Mouse (Mus musculus) limb, embryonic 14.5 days (tissue): ENCODE data around the gene N4bp1. TPM values are rescaled to one million over a fixed set of nuclear protein-coding genes. Genes with fewer than 3 reads are reported as not detected.

ENCODE experiments used
- ATAC-seq: fragments of 200-750 bp; cut with Nextera tagmentation; 2 replicates; pipeline ENCODE4 v1.8.0; 2017; ENCODE audit warnings: low read depth, moderate number of reproducible peaks, moderate TSS enrichment; ENCODE audit not compliant: low FRiP score
- DNase-seq: peaks from one replicate; pipeline ENCODE4 v3.0.0-alpha.2; 2015; ENCODE audit warnings: low spot score
- H3K27ac ChIP-seq: fragments of 300-500 bp; sonication (generic); replicated peaks from 2 replicates; pipeline ENCODE4 v1.5.1; 2014; ENCODE audit warnings: low read depth, mild to moderate bottlenecking, low read length, moderate library complexity, mixed read lengths
- H3K27me3 ChIP-seq: fragments of 300-500 bp; sonication (generic); 2 replicates; pipeline ENCODE4 v1.6.1; 2014; ENCODE audit warnings: low read length, mixed read lengths; ENCODE audit not compliant: control insufficient read depth, insufficient read depth
- H3K36me3 ChIP-seq: fragments of 300-500 bp; sonication (generic); 2 replicates; pipeline ENCODE4 v1.6.1; 2014; ENCODE audit warnings: mild to moderate bottlenecking, low read length, moderate library complexity, mixed read lengths; ENCODE audit not compliant: control insufficient read depth, insufficient read depth
- H3K4me1 ChIP-seq: fragments of 300-500 bp; sonication (generic); 2 replicates; pipeline ENCODE4 v1.6.1; 2014; ENCODE audit warnings: antibody characterized with exemption, low read length, mixed read lengths; ENCODE audit not compliant: control insufficient read depth, insufficient read depth
- H3K4me2 ChIP-seq: fragments of 300-500 bp; sonication (generic); replicated peaks from 2 replicates; pipeline ENCODE4 v1.6.1; 2014; ENCODE audit warnings: low read depth, mild to moderate bottlenecking, low read length, moderate library complexity; ENCODE audit not compliant: severe bottlenecking
- H3K4me3 ChIP-seq: fragments of 300-500 bp; sonication (generic); replicated peaks from 2 replicates; pipeline ENCODE4 v1.5.1; 2014; ENCODE audit warnings: low read length
- H3K9ac ChIP-seq: fragments of 300-500 bp; sonication (generic); 2 replicates; pipeline ENCODE4 v1.6.1; 2014; ENCODE audit warnings: mild to moderate bottlenecking, low read depth, low read length, moderate library complexity; ENCODE audit not compliant: severe bottlenecking
- H3K9me3 ChIP-seq: fragments of 300-500 bp; sonication (generic); 2 replicates; pipeline ENCODE4 v1.6.1; 2016; ENCODE audit warnings: low read length; ENCODE audit not compliant: control insufficient read depth
- POLR2A ChIP-seq: fragments of 200-500 bp; IDR thresholded peaks from 2 replicates; pipeline ENCODE4 v1.8.0; 2012; ENCODE audit warnings: inconsistent platforms, mild to moderate bottlenecking, moderate library complexity, borderline replicate concordance; ENCODE audit not compliant: insufficient read depth, insufficient read length; ENCODE audit errors: extremely low read depth
- WGBS: fragments of 180-500 bp; shearing (Covaris S2); extraction: QIAGEN DNeasy Blood & Tissue Kit; methylation state at CpG from one replicate; pipeline ENCODE4 v1.1.7; 2014; 5-methylcytosine and 5-hydroxymethylcytosine counted together
- polyA plus RNA-seq, 2 experiments: library from polyadenylated mRNA; depleted of rRNA in 1 of 2; stranded (reverse) in 1 of 2; unstranded in 1 of 2; fragments of >200 nt; fragmentation: Nextera tagmentation in 1 of 2; extraction: Ambion mirVana in 1 of 2; gene quantifications; 2 replicates each; pipeline versions ENCODE4 v1.2.1 to v1.2.3; 2012 to 2014

Gene N4bp1
- polyA plus RNA-seq, 2 experiments = 11.8 to 20.3 TPM

- Histone ChIP-seq H3K36me3 (no peaks in the 10 kb centered on the region), H3K4me2 (no peak overlapping the region), H3K4me3 (no peak overlapping the region), H3K27ac (no peak overlapping the region), H3K9me3 (no peaks in the 10 kb centered on the region), H3K9ac (no peak overlapping the region), H3K27me3 (no peaks in the 10 kb centered on the region), H3K4me1 (peaks cover 1% of the 10 kb centered on the region; the same call in 1 of the 2 replicates)
- no peak for TF ChIP-seq POLR2A
- DNase-seq (no peak), ATAC-seq (no peak)
- 90% methylated on average over 3 of the region's 3 CpGs for WGBS
These were observed 17.0 kb downstream of the N4bp1 start for GRCm38 (mm10) chr8:86868041-86868440.

- Histone ChIP-seq H3K27ac (no peak overlapping the region), H3K9ac (no peak overlapping the region), H3K36me3 (peaks cover 22% of the 10 kb centered on the region), H3K4me3 (no peak overlapping the region), H3K27me3 (no peaks in the 10 kb centered on the region), H3K9me3 (no peaks in the 10 kb centered on the region), H3K4me1 (no peaks in the 10 kb centered on the region; the same call in 1 of the 2 replicates), H3K4me2 (no peak overlapping the region)
- 77% methylated on average over 4 of the region's 4 CpGs for WGBS
- DNase-seq (no peak), ATAC-seq (no peak)
- no peak for TF ChIP-seq POLR2A
These were observed 20.3 kb downstream of the N4bp1 start for GRCm38 (mm10) chr8:86864764-86865163.

GRCm38 (mm10) chr8:86862837-86863236 is 22.2 kb downstream of the N4bp1 start:
- Histone ChIP-seq H3K36me3 (peaks cover 34% of the 10 kb centered on the region), H3K4me2 (no peak overlapping the region), H3K27ac (no peak overlapping the region), H3K4me1 (peaks cover 3% of the 10 kb centered on the region; the same call in 1 of the 2 replicates), H3K9ac (no peak overlapping the region), H3K4me3 (no peak overlapping the region), H3K9me3 (no peaks in the 10 kb centered on the region), H3K27me3 (no peaks in the 10 kb centered on the region)
- ATAC-seq (no peak), DNase-seq (no peak)
- TF ChIP-seq POLR2A = no peak
- 79% methylated on average over 4 of the region's 4 CpGs for WGBS

GRCm38 (mm10) chr8:86862155-86862816 is 22.8 kb downstream of the N4bp1 start:
- ATAC-seq (no peak), DNase-seq (no peak)
- no peak overlapping the region for H3K4me3 ChIP-seq
- 87% methylated on average over 3 of the region's 3 CpGs for WGBS
- no peaks in the 10 kb centered on the region for H3K27me3 ChIP-seq
- no peak overlapping the region for H3K9ac ChIP-seq
- H3K9me3 ChIP-seq = no peaks in the 10 kb centered on the region
- TF ChIP-seq POLR2A = no peak
- H3K27ac ChIP-seq = no peak overlapping the region
- H3K4me1 ChIP-seq = peaks cover 3% of the 10 kb centered on the region; the same call in 1 of the 2 replicates
- H3K36me3 ChIP-seq = peaks cover 34% of the 10 kb centered on the region
- no peak overlapping the region for H3K4me2 ChIP-seq

GRCm38 (mm10) chr8:86861516-86861915 is 23.5 kb downstream of the N4bp1 start:
- H3K4me2 ChIP-seq = no peak overlapping the region
- no peak for TF ChIP-seq POLR2A
- H3K4me3 ChIP-seq = no peak overlapping the region
- H3K27me3 ChIP-seq = no peaks in the 10 kb centered on the region
- peaks cover 3% of the 10 kb centered on the region; the same call in 1 of the 2 replicates for H3K4me1 ChIP-seq
- H3K36me3 ChIP-seq = peaks cover 34% of the 10 kb centered on the region
- DNase-seq (no peak), ATAC-seq (no peak)
- 87% methylated on average over 7 of the region's 7 CpGs for WGBS
- H3K27ac ChIP-seq = no peak overlapping the region
- H3K9ac ChIP-seq = no peak overlapping the region
- no peaks in the 10 kb centered on the region for H3K9me3 ChIP-seq
